Mouse (Mus musculus) forebrain, embryonic 16.5 days (tissue): ENCODE measurements at regions not wholly inside any gene's neighbourhood (a gene's known extent, or its start where the extent isn't known, plus 50 kb on each side); places are given as distances from the start of the nearest gene placed in this dataset.

Experiments used
- ATAC-seq: fragments of 200-750 bp; cut with Nextera tagmentation; 2 replicates; pipeline ENCODE4 v1.8.0; 2017; ENCODE audit warnings: mild to moderate bottlenecking, moderate library complexity
- H3K27ac ChIP-seq: fragments of 300-500 bp; sonication (generic); 2 replicates; pipeline ENCODE4 v1.5.1; 2014; ENCODE audit warnings: low read length, control low read depth
- H3K27me3 ChIP-seq: fragments of 300-500 bp; sonication (generic); replicated peaks from 2 replicates; pipeline ENCODE4 v1.6.1; 2014; ENCODE audit warnings: low read length; ENCODE audit not compliant: control insufficient read depth, insufficient read depth
- H3K36me3 ChIP-seq: fragments of 300-500 bp; sonication (generic); 2 replicates; pipeline ENCODE4 v1.6.1; 2014; ENCODE audit not compliant: control insufficient read depth, insufficient read depth
- H3K4me1 ChIP-seq: fragments of 300-500 bp; sonication (generic); replicated peaks from 2 replicates; pipeline ENCODE4 v1.6.1; 2014; ENCODE audit warnings: low read length; ENCODE audit not compliant: control insufficient read depth, insufficient read depth
- H3K4me2 ChIP-seq: fragments of 300-500 bp; sonication (generic); 2 replicates; pipeline ENCODE4 v1.6.1; 2014; ENCODE audit warnings: mild to moderate bottlenecking, low read length, control low read depth
- H3K4me3 ChIP-seq: fragments of 300-500 bp; sonication (generic); replicated peaks from 2 replicates; pipeline ENCODE4 v1.5.1; 2014; ENCODE audit warnings: mild to moderate bottlenecking, low read length, control low read depth
- H3K9ac ChIP-seq: fragments of 300-500 bp; sonication (generic); replicated peaks from 2 replicates; pipeline ENCODE4 v1.6.1; 2014; ENCODE audit warnings: low read depth, low read length, control low read depth
- H3K9me3 ChIP-seq: fragments of 300-500 bp; sonication (generic); 2 replicates; pipeline ENCODE4 v1.6.1; 2016; ENCODE audit warnings: low read length; ENCODE audit not compliant: control insufficient read depth
- WGBS: fragments of 180-500 bp; shearing (Covaris S2); extraction: QIAGEN DNeasy Blood & Tissue Kit; methylation state at CpG from one replicate; pipeline ENCODE4 v1.1.7; 2014; 5-methylcytosine and 5-hydroxymethylcytosine counted together

GRCm38 (mm10) chr2:128365004-128365403, 226.0 kb upstream of the Spdye4c start:
- no peaks in the 10 kb centered on the region for H3K4me1 ChIP-seq
- H3K4me3 ChIP-seq, result no peak overlapping the region
- no peaks in the 10 kb centered on the region for H3K36me3 ChIP-seq
- H3K4me2 ChIP-seq, result no peak overlapping the region
- no peaks in the 10 kb centered on the region for H3K27me3 ChIP-seq
- no peaks in the 10 kb centered on the region for H3K9me3 ChIP-seq
- H3K27ac ChIP-seq, result no peak overlapping the region
- no peak for ATAC-seq
- no peak overlapping the region for H3K9ac ChIP-seq
- 78% methylated on average over 3 of the region's 3 CpGs for WGBS

- Histone ChIP-seq H3K9ac (no peak overlapping the region), H3K36me3 (no peaks in the 10 kb centered on the region), H3K4me2 (no peak overlapping the region), H3K27me3 (no peaks in the 10 kb centered on the region), H3K4me1 (no peaks in the 10 kb centered on the region), H3K9me3 (no peaks in the 10 kb centered on the region), H3K27ac (no peak overlapping the region), H3K4me3 (no peak overlapping the region)
- ATAC-seq, result no peak
- 97% methylated on average over 2 of the region's 2 CpGs for WGBS
Observed at GRCm38 (mm10) chr2:128365775-128366174, 225.2 kb upstream of the Spdye4c start.

GRCm38 (mm10) chr2:128367266-128368150, 223.5 kb upstream of the Spdye4c start:
- Histone ChIP-seq H3K27ac (no peak overlapping the region), H3K9me3 (no peaks in the 10 kb centered on the region), H3K9ac (no peak overlapping the region), H3K27me3 (no peaks in the 10 kb centered on the region), H3K36me3 (no peaks in the 10 kb centered on the region), H3K4me3 (no peak overlapping the region), H3K4me2 (no peak overlapping the region), H3K4me1 (no peaks in the 10 kb centered on the region)
- WGBS, result 86% methylated on average over 14 of the region's 14 CpGs
- no peak for ATAC-seq

GRCm38 (mm10) chr2:128368534-128369273, 222.3 kb upstream of the Spdye4c start:
- Histone ChIP-seq H3K27ac (no peak overlapping the region), H3K27me3 (no peaks in the 10 kb centered on the region), H3K9ac (no peak overlapping the region), H3K4me3 (no peak overlapping the region), H3K4me2 (no peak overlapping the region), H3K9me3 (no peaks in the 10 kb centered on the region), H3K36me3 (no peaks in the 10 kb centered on the region), H3K4me1 (peaks cover 5% of the 10 kb centered on the region)
- 76% methylated on average over 7 of the region's 7 CpGs for whole genome bisulfite sequencing
- no peak for ATAC-seq

- Histone ChIP-seq H3K27me3 (no peaks in the 10 kb centered on the region), H3K9ac (no peak overlapping the region), H3K4me3 (no peak overlapping the region), H3K9me3 (no peaks in the 10 kb centered on the region), H3K4me2 (no peak overlapping the region), H3K4me1 (peaks cover 8% of the 10 kb centered on the region), H3K36me3 (no peaks in the 10 kb centered on the region), H3K27ac (no peak overlapping the region)
- WGBS, result 85% methylated on average over 10 of the region's 10 CpGs
- no peak for ATAC-seq
Observed at GRCm38 (mm10) chr2:128370821-128371220, 220.2 kb upstream of the Spdye4c start.

GRCm38 (mm10) chr2:128372204-128372603, 218.8 kb upstream of the Spdye4c start:
- ATAC-seq, result no peak
- Histone ChIP-seq H3K4me2 (no peak overlapping the region), H3K27ac (no peak overlapping the region), H3K27me3 (no peaks in the 10 kb centered on the region), H3K36me3 (no peaks in the 10 kb centered on the region), H3K9ac (no peak overlapping the region), H3K9me3 (no peaks in the 10 kb centered on the region), H3K4me3 (no peak overlapping the region), H3K4me1 (peaks cover 8% of the 10 kb centered on the region)
- WGBS, result 88% methylated on average over 13 of the region's 13 CpGs

GRCm38 (mm10) chr2:128373363-128374252, 217.4 kb upstream of the Spdye4c start:
- H3K36me3 ChIP-seq, result no peaks in the 10 kb centered on the region
- 19% methylated on average over 12 of the region's 12 CpGs for WGBS
- H3K4me3 ChIP-seq, result no peak overlapping the region
- H3K27me3 ChIP-seq, result no peaks in the 10 kb centered on the region
- ATAC-seq, result peak; percentile 64
- H3K4me1 ChIP-seq, result peaks cover 8% of the 10 kb centered on the region
- 0 out of 2 replicates have a peak overlapping the region, but pooled peaks have one; percentile 11 for H3K27ac ChIP-seq
- peak overlapping the region; percentile 13 for H3K4me2 ChIP-seq
- H3K9ac ChIP-seq, result no peak overlapping the region
- H3K9me3 ChIP-seq, result no peaks in the 10 kb centered on the region

- 83% methylated on average over 2 of the region's 2 CpGs for WGBS
- Histone ChIP-seq H3K36me3 (no peaks in the 10 kb centered on the region), H3K27ac (no peak overlapping the region)
Observed at GRCm38 (mm10) chr2:128374253-128374566, 216.8 kb upstream of the Spdye4c start.

GRCm38 (mm10) chr2:128374926-128375325, 216.1 kb upstream of the Spdye4c start:
- Histone ChIP-seq H3K9me3 (no peaks in the 10 kb centered on the region), H3K27me3 (no peaks in the 10 kb centered on the region), H3K4me2 (no peak overlapping the region), H3K27ac (no peak overlapping the region), H3K4me3 (no peak overlapping the region), H3K4me1 (peaks cover 8% of the 10 kb centered on the region), H3K36me3 (no peaks in the 10 kb centered on the region), H3K9ac (no peak overlapping the region)
- 97% methylated on average over 5 of the region's 5 CpGs for WGBS
- no peak for ATAC-seq

More at GRCm38 (mm10) chr2:128374253-128374566, 216.8 kb upstream of the Spdye4c start:
- no peak overlapping the region for H3K4me2 ChIP-seq
- no peak overlapping the region for H3K4me3 ChIP-seq
- no peak overlapping the region for H3K9ac ChIP-seq
- ATAC-seq, result no peak
- H3K9me3 ChIP-seq, result no peaks in the 10 kb centered on the region
- H3K27me3 ChIP-seq, result no peaks in the 10 kb centered on the region
- peaks cover 8% of the 10 kb centered on the region for H3K4me1 ChIP-seq
